Mouse (Mus musculus) embryonic facial prominence, embryonic 12.5 days (tissue): Measurements from ENCODE around the gene Scd1. TPM values are rescaled to one million over a fixed set of nuclear protein-coding genes. Genes with fewer than 3 reads are reported as not detected.
A peak's percentile ranks its signal among the peaks of the same experiment; 100 is the strongest.

Source experiments
- ATAC-seq: fragments of 200-750 bp; cut with Nextera tagmentation; 2 replicates; pipeline ENCODE4 v1.8.0; 2017; ENCODE audit not compliant: insufficient number of reproducible peaks, insufficient read depth, low FRiP score, low TSS enrichment
- H3K27ac ChIP-seq: fragments of 300-500 bp; sonication (generic); 2 replicates; pipeline ENCODE4 v1.5.1; 2016; ENCODE audit warnings: mild to moderate bottlenecking
- H3K27me3 ChIP-seq: fragments of 300-500 bp; sonication (generic); 2 replicates; pipeline ENCODE4 v1.6.1; 2016; ENCODE audit warnings: mild to moderate bottlenecking, moderate library complexity
- H3K36me3 ChIP-seq: fragments of 300-500 bp; sonication (generic); 2 replicates; pipeline ENCODE4 v1.6.1; 2016; ENCODE audit warnings: mild to moderate bottlenecking
- H3K4me1 ChIP-seq: fragments of 300-500 bp; sonication (generic); 2 replicates; pipeline ENCODE4 v1.6.1; 2016
- H3K4me2 ChIP-seq: fragments of 300-500 bp; sonication (generic); replicated peaks from 2 replicates; pipeline ENCODE4 v1.6.1; 2016; ENCODE audit warnings: mild to moderate bottlenecking, moderate library complexity
- H3K4me3 ChIP-seq: fragments of 300-500 bp; sonication (generic); 2 replicates; pipeline ENCODE4 v1.5.1; 2016; ENCODE audit warnings: mild to moderate bottlenecking
- H3K9ac ChIP-seq: fragments of 300-500 bp; sonication (generic); 2 replicates; pipeline ENCODE4 v1.6.1; 2016; ENCODE audit warnings: mild to moderate bottlenecking, moderate library complexity
- H3K9me3 ChIP-seq: fragments of 300-500 bp; sonication (generic); 2 replicates; pipeline ENCODE4 v1.6.1; 2016; ENCODE audit warnings: mild to moderate bottlenecking, moderate library complexity
- WGBS: fragments of 180-500 bp; shearing (Covaris S2); methylation state at CpG from one replicate; pipeline ENCODE4 v1.1.7; 2016; 5-methylcytosine and 5-hydroxymethylcytosine counted together
- polyA plus RNA-seq: library from polyadenylated mRNA; unstranded; fragments of >200 nt; fragmentation: Nextera tagmentation; extraction: Ambion mirVana; gene quantifications from 2 replicates; pipeline ENCODE4 v1.2.1, GENCODE M21; 2016

Gene Scd1
- polyA plus RNA-seq = 8.8 and 11.6 TPM in 2 replicates

DNA sequence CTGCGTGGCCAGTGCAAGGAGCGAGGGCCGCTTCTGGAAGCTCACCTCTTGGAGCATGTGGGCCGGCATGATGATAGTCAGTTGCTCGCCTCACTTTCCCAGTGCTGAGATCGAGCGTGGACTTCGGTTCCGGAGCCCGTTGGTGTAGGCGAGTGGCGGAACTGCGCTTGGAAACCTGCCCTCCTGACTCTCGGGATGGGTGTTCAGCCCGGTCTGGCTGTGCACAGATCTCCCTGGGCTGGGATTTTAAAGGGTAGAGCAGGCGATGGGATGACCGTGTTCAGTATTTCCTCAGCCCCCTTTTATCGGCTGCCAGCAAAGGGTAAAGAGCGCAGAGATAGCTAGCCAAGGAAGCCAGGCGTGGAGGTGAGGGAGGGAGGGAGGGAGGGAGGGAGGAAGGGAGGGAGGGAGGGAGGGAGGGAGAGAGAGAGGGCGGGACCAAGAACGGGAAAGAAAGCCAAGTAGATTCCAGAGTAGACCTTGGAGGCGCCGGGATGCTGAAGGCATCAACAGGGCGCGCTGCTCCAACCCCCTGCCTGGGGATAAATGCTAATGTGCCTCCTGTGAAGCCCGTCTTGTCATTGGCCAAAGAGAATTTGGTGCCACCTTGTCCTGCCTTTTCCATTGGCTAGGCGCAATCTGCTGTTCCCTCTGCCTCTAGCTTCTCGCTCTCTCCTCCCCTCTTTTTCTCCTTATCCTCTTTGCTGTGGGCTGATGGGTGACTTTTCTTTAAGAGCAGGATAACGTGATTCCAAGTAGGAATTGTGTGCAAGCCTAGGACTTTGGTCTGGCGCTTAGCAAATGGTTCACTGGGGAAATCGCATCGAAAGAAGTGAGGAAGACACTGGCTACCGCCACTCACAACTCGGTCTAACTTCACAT lies at the start of gene Scd1:
Gene Scd1 (minus strand): TSS at position 539 of the 882 bp plus-strand sequence.
- Histone ChIP-seq H3K4me1 (peaks cover 18% of the 10 kb centered on the region), H3K27me3 (no peaks in the 10 kb centered on the region), H3K9ac (peak within 1 kb of the TSS; percentile 49), H3K36me3 (0 out of 2 replicates have a peak, but pooled peaks cover 9% of the 10 kb centered on the region), H3K4me3 (peak within 1 kb of the TSS; percentile 49), H3K9me3 (no peaks in the 10 kb centered on the region), H3K4me2 (peak within 1 kb of the TSS; percentile 84), H3K27ac (peak within 1 kb of the TSS; percentile 91)
- peak; percentile 93 for ATAC-seq
- WGBS = under 1% methylated on average over 33 of the region's 35 CpGs

- no peak overlapping the region for H3K4me3 ChIP-seq
- H3K36me3 ChIP-seq = no peaks in the 10 kb centered on the region
- H3K27me3 ChIP-seq = no peaks in the 10 kb centered on the region
- H3K27ac ChIP-seq = no peak overlapping the region
- H3K4me1 ChIP-seq = no peaks in the 10 kb centered on the region
- no peak for ATAC-seq
- H3K9ac ChIP-seq = no peak overlapping the region
- no peak overlapping the region for H3K4me2 ChIP-seq
- H3K9me3 ChIP-seq = no peaks in the 10 kb centered on the region
- 85% methylated on average over 8 of the region's 8 CpGs for WGBS
These were observed 47.7 kb upstream of the Scd1 start for GRCm38 (mm10) chr19:44455356-44455755.

GRCm38 (mm10) chr19:44454862-44455261 lies 47.2 kb upstream of the Scd1 start:
- no peaks in the 10 kb centered on the region for H3K9me3 ChIP-seq
- no peak overlapping the region for H3K9ac ChIP-seq
- H3K27me3 ChIP-seq = no peaks in the 10 kb centered on the region
- WGBS = 86% methylated on average over 6 of the region's 6 CpGs
- H3K27ac ChIP-seq = no peak overlapping the region
- H3K4me2 ChIP-seq = no peak overlapping the region
- no peak for ATAC-seq
- H3K36me3 ChIP-seq = no peaks in the 10 kb centered on the region
- no peak overlapping the region for H3K4me3 ChIP-seq
- H3K4me1 ChIP-seq = no peaks in the 10 kb centered on the region

- ATAC-seq = no peak
- H3K4me3 ChIP-seq = no peak overlapping the region
- no peaks in the 10 kb centered on the region for H3K36me3 ChIP-seq
- 84% methylated on average over 4 of the region's 4 CpGs for WGBS
- H3K27me3 ChIP-seq = no peaks in the 10 kb centered on the region
- no peak overlapping the region for H3K4me2 ChIP-seq
- H3K9ac ChIP-seq = no peak overlapping the region
- H3K27ac ChIP-seq = no peak overlapping the region
- no peaks in the 10 kb centered on the region for H3K4me1 ChIP-seq
- no peaks in the 10 kb centered on the region for H3K9me3 ChIP-seq
These were observed 40.2 kb upstream of the Scd1 start for GRCm38 (mm10) chr19:44447927-44448326.

GRCm38 (mm10) chr19:44445755-44446154 lies 38.1 kb upstream of the Scd1 start:
- Histone ChIP-seq H3K4me3 (no peak overlapping the region), H3K36me3 (no peaks in the 10 kb centered on the region), H3K27ac (no peak overlapping the region), H3K9ac (no peak overlapping the region), H3K27me3 (no peaks in the 10 kb centered on the region), H3K9me3 (no peaks in the 10 kb centered on the region), H3K4me2 (no peak overlapping the region), H3K4me1 (no peaks in the 10 kb centered on the region)
- no peak for ATAC-seq
- WGBS = 85% methylated on average over 3 of the region's 3 CpGs

DNA sequence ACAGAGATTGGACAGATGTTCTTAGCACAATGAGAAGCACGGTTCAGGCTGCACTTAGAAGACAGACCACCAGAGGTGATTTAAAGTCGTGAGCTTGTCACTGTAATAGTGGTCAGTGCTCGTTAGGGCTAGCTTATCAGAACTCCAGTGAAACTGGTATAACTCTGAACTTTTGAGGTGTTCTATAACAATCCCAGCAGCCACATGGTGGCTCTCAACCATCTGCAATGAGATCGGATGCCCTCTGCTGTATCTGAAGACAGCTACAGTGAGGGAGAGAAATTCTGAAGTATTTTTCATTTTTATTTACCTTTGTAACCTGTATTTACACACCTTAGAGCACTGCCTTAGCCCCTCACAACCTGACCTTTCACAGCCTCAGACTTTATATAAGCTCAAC lies 31.6 kb upstream of the Scd1 start:
- Histone ChIP-seq H3K27me3 (no peaks in the 10 kb centered on the region), H3K4me1 (no peaks in the 10 kb centered on the region), H3K9ac (no peak overlapping the region), H3K9me3 (no peaks in the 10 kb centered on the region), H3K27ac (no peak overlapping the region), H3K4me2 (no peak overlapping the region), H3K36me3 (no peaks in the 10 kb centered on the region), H3K4me3 (no peak overlapping the region)
- ATAC-seq = no peak
- WGBS = 44% methylated on average over 4 of the region's 4 CpGs

DNA sequence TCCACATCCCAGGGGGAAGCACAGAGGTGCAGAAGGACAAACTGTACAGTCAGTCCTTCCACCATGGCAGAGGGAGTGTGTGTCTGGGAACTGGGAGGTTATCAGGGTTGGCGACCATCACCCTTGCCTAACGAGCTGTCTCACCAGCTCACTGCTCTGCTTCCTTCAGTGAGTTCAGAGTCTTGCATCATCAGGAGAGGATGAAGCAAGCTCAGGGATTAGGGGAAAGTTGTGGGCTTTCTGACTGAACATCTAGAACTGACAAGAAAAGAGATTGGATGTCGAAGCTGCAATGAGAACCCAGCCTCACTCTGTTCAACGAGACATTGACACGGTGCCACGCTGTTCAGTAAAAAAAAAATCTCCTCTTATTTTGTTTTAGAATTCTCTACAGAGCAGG lies 30.3 kb upstream of the Scd1 start:
- no peaks in the 10 kb centered on the region for H3K27me3 ChIP-seq
- ATAC-seq = no peak
- H3K27ac ChIP-seq = no peak overlapping the region
- H3K9ac ChIP-seq = no peak overlapping the region
- H3K4me1 ChIP-seq = no peaks in the 10 kb centered on the region
- no peaks in the 10 kb centered on the region for H3K9me3 ChIP-seq
- no peaks in the 10 kb centered on the region for H3K36me3 ChIP-seq
- no peak overlapping the region for H3K4me2 ChIP-seq
- 79% methylated on average over 6 of the region's 6 CpGs for WGBS
- H3K4me3 ChIP-seq = no peak overlapping the region

DNA sequence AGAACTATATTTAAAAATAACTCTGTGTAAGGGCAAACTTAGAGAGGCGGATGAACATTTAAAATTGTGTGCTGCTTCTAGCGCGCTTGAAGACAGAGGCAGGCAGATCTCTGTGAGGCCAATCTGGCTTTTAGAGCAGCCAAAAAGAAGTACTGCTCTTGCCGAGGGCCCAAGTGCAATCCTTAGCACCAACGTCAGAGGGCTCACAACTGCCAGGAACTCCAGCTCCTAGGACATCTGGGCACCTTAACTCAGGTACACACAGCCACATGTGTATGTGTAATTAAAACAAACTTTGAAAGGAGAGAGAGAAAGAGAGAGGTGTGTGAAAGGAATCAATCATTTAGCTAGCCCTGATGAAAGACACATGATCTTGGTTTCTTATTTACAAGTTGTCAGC lies 24.4 kb upstream of the Scd1 start:
- H3K36me3 ChIP-seq = no peaks in the 10 kb centered on the region
- WGBS = 77% methylated on average over 5 of the region's 5 CpGs
- H3K4me3 ChIP-seq = no peak overlapping the region
- no peak overlapping the region for H3K9ac ChIP-seq
- no peak overlapping the region for H3K27ac ChIP-seq
- no peak for ATAC-seq
- no peaks in the 10 kb centered on the region for H3K9me3 ChIP-seq
- no peaks in the 10 kb centered on the region for H3K4me1 ChIP-seq
- H3K4me2 ChIP-seq = no peak overlapping the region
- no peaks in the 10 kb centered on the region for H3K27me3 ChIP-seq

DNA sequence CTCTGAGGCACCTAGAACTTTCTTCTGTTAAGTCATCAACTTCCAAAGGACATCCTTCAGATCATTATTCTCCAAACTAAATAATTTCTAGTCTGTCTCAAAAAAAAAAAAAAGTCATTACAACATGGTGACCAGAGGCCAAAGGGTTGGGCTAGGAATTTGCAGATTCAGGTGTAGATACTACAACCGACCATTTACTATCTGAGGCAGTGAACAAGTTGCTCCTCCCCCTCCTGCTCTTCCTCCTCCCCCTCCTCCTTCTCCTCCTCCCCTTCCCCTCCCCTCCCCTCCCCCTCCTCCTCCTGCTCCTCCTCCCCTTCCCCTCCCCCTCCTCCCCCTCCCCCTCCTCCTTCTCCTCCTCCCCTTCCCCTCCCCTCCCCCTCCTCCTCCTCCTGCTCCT lies 20.0 kb upstream of the Scd1 start:
- 100% methylated on average over 1 of the region's 1 CpGs for WGBS
- H3K4me2 ChIP-seq = no peak overlapping the region
- H3K4me1 ChIP-seq = no peaks in the 10 kb centered on the region
- ATAC-seq = no peak
- H3K27me3 ChIP-seq = no peaks in the 10 kb centered on the region
- no peak overlapping the region for H3K4me3 ChIP-seq
- no peak overlapping the region for H3K9ac ChIP-seq
- no peaks in the 10 kb centered on the region for H3K9me3 ChIP-seq
- no peaks in the 10 kb centered on the region for H3K36me3 ChIP-seq
- H3K27ac ChIP-seq = no peak overlapping the region

DNA sequence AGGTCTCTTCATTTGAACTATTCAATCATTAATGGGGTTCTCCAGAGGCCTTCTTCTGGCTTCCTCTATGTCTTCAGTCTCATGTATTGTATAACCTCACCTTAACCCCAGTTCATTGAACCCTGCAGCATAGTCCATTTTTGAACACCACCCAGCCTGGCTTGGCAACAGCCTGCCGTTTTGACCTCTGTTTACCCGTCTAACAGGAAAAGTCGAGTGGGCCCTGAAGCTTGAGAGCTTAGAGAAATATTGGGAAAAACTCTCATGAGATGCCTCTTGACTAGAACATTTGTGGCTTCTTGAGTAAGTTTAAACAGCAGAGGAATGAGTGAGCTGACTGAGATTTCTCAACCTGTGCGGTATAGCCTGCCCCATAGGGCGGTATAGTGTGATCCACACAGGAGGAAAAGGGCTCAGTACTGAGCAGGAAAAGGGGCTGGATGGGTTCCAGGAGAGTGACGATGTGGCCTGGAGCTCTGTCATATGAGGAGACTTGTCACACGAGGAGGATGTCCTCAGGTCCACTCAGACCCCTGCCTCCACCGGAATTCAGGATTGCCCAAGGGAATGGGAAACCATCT lies 14.5 kb upstream of the Scd1 start:
- Histone ChIP-seq H3K4me1 (no peaks in the 10 kb centered on the region), H3K9ac (no peak overlapping the region), H3K27me3 (no peaks in the 10 kb centered on the region), H3K27ac (no peak overlapping the region), H3K9me3 (no peaks in the 10 kb centered on the region), H3K4me2 (no peak overlapping the region), H3K4me3 (no peak overlapping the region), H3K36me3 (no peaks in the 10 kb centered on the region)
- WGBS = 66% methylated on average over 8 of the region's 8 CpGs
- ATAC-seq = no peak

DNA sequence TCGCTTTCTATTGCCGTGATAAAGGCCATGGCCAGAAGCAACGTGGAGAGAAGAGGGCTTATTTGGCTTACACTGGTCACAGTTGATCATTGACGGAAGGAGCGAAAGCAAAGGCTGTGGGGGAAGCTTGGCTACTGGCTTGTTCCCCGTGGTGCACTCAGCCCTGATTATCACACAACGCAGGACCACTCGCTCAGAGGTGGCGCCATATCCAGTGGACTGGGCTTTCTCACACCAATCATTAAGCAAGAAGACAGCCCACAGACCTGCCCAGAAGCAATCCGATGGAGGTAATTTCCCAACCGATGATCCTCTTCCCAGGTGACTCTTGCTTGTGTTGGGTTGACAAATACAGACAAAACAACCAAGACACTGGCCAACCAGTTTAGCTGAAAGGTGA lies 11.9 kb upstream of the Scd1 start:
- H3K4me1 ChIP-seq = no peaks in the 10 kb centered on the region
- H3K9me3 ChIP-seq = no peaks in the 10 kb centered on the region
- H3K9ac ChIP-seq = no peak overlapping the region
- H3K27me3 ChIP-seq = no peaks in the 10 kb centered on the region
- H3K4me3 ChIP-seq = no peak overlapping the region
- no peaks in the 10 kb centered on the region for H3K36me3 ChIP-seq
- no peak overlapping the region for H3K27ac ChIP-seq
- no peak overlapping the region for H3K4me2 ChIP-seq
- no peak for ATAC-seq
- WGBS = 59% methylated on average over 11 of the region's 11 CpGs

GRCm38 (mm10) chr19:44418945-44419344 lies 11.3 kb upstream of the Scd1 start:
- no peak overlapping the region for H3K4me3 ChIP-seq
- H3K4me2 ChIP-seq = no peak overlapping the region
- no peak overlapping the region for H3K9ac ChIP-seq
- no peaks in the 10 kb centered on the region for H3K4me1 ChIP-seq
- peak; percentile 41; the same call in 1 of the 2 replicates for ATAC-seq
- no peaks in the 10 kb centered on the region for H3K27me3 ChIP-seq
- H3K9me3 ChIP-seq = no peaks in the 10 kb centered on the region
- H3K27ac ChIP-seq = no peak overlapping the region
- H3K36me3 ChIP-seq = no peaks in the 10 kb centered on the region
- WGBS = 17% methylated on average over 4 of the region's 4 CpGs
